Mouse (Mus musculus) heart, postnatal 36 days (tissue): Measurements from ENCODE around the gene Mob1a. TPM values are rescaled to one million over a fixed set of nuclear protein-coding genes. Genes with fewer than 3 reads are reported as not detected.
"Not testable (repeated sequence)": the region's sequence is repeated elsewhere in the genome, so short reads cannot be mapped to it uniquely, and the experiment has no call there.

Experiments
- DNase-seq, 2 experiments: peaks; one replicate each; pipeline ENCODE4 v3.0.0; 2021 to 2022
- intact Hi-C: fragments of 180-260 bp; cut with DNase I; formaldehyde crosslinking; loops from one replicate; pipeline ENCODE4 v1.15.1; 2025
- total RNA-seq, 2 experiments: library from RNA; stranded (reverse); gene quantifications; 2 replicates each; pipeline ENCODE4 v1.2.3; 2021

Mob1a gene
- total RNA-seq, 2 experiments from 2014 or later = 22.9 to 24.9 TPM

DNA sequence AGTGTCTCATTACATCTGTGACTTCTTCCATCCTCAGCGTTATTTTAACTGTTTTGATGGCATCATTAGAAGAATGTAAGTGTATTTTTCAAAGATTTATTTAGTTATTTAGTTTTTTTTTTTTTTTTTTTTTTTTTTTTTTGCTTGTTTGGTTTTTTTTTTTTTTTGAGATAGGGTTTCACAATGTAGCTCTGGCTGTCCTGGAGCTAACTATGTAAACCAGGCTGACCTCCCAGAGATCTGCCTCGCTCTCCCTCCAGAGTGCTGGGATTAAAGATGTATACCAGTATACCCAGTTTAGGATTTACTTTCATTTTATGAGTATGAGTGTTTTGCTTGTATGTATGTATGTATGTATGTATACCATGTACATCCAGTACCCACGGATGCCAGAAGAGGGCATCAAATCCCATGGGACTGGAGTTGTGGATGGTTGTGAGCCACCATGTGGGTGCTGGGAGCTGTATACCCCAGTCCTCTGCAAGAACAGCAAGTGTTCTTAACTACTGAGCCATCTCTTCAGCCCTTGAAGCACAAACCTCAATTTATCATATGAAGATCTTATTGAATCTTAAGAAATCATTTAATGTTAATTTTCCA lies 1.9 kb downstream of the Mob1a start:
- no peak for DNase-seq
- intact Hi-C loops = no loop called here

DNA sequence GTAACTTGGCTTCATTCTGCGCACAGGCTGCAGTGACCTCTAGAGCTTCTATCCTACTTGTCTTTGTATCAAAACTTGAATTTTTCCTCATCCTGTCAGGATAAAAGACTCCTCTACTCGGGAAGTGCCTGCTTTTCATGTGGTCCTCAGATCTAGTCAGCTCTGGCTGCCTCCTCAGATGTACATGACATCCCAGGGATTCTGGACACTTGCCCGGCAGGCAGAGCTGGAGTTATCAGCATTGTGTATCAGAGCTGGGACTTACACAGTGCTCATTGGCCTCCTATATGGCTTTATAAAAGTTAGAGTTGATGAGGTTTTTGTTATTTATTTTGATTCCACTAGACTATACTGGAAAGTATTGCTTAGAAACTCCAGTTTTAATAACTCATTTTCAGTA lies 15.6 kb downstream of the Mob1a start:
- DNase-seq = no peak
- intact Hi-C loops = no loop called here

DNA sequence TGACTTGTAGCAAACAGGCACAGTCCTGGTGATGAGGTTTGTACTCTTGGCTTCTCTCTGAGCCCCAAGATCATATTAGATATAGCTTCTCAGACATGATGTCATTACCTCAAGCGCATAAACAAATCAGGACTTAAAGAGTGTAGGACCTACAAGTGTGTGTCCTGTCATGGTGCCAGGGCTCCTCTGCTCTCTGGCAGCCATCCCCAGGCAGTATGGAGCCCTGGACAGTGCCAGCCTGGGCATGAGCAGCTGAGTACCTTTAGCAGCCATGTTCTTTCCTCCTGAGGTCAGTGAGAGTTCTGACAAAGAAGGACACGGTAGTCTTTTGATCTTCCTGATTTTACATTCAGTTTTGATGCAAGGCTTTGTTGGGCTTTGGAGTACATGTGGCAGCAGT lies 17.1 kb downstream of the Mob1a start:
- intact Hi-C loops = no loop called here
- no peak for DNase-seq

DNA sequence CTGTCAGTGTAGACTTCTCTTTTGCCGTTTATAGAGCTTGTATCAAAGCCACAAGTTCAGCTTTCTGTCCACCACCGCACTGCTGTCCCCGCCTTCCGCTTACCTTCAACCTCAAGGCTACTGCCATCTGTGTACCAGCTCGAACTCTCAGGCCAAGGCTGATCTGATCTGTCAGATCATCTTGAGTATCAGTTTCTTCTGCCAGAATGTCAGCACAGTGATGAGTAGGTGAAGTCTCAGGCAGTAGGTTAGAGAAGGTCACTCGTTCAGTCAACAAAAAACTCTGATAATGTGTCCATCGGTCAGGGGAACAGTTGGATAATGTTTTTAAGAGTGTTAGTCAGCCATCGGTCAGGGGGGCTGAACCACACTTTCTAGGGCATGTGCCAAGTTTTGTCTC lies 19.5 kb downstream of the Mob1a start:
- DNase-seq = not testable (repeated sequence)

DNA sequence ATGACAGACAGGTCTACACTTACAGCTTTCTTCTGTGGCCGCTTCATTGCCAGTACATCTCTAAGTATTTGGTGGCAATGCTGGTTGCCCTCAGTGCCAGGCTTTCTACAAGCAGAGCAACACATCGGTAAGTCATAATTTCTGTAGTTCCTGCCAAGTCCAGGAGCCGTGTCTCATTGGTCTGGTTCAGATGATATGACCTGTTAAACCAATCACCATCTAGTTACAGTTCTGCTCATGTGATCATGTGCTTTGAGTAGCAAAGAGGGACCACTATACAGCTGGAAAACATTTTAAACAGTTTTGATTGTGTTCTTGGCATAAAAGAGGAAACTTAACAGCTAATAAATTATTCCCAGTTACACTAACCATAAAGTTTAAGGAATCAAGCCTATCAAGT lies 22.1 kb downstream of the Mob1a start:
- no peak for DNase-seq
- intact Hi-C loops = no loop called here

More for the DNA sequence above, 19.5 kb downstream of the Mob1a start:
- intact Hi-C loops = not testable (repeated sequence)

DNA sequence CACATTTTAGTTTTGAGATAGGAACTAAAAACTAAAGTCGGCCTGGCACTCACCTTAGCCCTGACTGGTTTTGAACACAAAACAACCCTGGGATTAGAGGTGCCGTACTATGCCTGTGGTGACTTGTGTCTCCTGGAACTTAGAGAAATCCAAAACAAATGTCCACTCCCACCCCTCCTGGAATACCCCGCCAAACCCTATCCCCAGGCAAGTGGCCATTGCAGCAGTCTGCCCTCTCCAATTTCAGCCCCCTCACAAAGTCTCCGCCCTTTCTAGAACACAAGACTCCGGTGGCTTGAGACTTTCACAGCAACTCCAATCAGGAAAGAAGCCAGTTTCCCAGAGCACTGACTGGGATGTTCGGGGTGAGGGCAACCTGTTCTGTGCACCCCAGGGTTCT lies 23.1 kb downstream of the Mob1a start, which contains the start of gene Bola3:
TSS of gene Bola3 (plus strand) at position 275 of the 400 bp plus-strand sequence.
- no peak for DNase-seq
- intact Hi-C loops = no loop called here

DNA sequence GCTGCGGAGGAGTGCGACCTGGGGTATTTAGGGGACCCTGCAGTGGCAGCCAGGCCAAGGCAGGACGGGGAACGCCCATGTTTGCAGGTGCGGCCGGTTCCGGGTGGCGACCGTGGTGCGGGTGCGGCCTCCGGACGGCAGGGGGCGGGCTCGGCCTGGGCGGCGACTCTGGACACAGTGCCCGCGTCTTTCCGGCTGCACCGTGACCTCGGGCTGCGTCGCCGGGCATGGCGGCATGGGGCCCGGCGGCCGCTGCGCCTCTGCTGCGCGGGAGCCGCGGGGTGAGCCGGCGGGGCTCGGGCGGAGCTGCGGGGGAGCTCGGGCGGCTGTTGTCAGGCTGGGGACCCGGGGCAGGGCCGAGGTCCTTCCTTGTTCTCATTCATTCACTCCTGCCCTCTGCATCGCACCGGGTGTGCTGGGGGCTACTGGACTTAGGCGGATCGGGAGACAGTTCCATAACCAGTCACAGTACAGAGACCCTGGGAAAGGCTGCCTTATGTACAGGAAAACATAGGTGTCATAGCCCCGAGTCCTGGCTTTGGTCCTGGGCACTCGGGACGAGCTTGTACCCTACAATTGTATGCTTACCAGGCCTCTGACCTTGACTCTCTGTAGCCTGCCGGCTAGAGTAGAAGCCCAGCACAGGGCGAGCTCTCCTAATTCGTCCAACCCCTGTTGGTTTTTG lies 23.6 kb downstream of the Mob1a start:
- intact Hi-C loops = no loop called here
- peak; percentile 91 to 96 for DNase-seq

DNA sequence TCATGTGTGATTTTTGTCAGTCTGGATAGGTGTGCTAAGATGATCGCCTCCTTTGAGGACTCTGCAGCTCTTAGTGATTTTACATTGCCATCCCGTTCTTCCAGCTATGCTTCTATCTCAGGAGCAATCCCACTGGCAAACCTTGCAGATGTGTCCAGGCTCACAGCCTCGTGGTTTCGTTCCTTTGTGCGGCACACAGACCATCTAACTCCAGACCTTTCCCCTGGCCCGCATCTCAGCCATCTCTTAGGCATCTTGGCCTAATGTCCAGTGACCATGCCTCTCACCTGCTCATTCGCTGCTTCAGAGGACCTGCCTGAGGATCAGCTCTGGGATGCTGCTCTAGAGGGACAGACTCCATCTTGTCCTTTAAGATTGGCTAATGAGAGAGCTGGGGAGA lies 24.4 kb downstream of the Mob1a start:
- DNase-seq = no peak
- intact Hi-C loops = no loop called here

DNA sequence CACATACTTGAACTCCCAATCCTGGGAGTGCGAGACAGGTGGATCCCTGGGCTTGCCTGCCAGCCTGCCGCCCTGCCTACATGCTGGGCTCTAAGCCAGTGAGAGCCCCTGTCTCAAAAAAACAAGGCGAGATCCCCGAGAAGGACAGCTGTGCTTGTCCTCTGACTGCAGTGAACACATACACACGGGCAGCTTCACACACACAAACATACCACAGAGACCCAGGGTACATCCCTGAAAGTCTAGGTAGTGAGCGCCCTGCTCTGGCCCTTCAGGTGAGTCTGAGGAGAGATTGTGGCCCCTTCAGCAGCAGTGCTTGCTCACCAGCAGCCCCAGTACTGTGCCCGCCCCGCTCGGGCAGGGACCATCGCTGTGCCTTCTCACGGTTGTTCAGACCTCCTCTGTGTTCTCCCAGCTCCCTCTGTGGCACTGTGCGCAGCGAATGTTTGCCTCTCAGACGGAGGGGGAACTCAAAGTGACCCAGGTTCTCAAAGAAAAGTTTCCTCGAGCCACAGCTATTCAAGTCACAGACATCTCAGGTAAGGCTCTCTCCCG lies 25.1 kb downstream of the Mob1a start:
- intact Hi-C loops = no loop called here
- DNase-seq = no peak

DNA sequence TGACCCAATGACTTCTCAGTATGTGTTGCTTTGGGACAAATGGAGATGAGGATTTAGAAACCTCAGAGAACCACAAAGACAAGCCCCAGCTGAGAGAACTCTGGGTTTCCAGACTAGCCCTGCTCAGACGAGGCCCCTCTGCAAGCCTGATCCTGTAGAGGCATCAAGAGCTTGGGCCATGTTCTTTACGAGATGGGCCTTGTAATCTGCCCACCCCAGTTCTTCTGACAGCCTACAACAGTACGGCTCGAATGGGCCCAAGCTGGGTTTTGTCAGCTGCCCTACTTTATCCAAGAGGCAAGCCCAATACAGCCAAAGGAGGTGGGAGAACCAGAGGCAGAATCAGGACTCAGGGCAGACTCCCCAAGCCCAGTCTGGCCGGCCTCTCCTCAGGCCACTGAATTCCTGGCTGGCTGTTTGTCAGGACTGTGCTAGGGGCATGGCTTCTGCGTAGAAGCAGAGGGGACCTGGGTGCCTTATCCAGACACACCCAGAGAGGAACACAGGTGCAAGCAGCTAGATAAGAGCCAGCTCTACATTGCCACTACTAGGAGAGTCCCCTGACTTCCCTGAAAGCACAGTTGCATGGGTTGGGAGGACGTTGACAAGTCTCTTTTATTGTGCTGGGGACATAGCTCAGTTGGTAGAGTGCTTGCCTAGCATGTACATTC lies 25.8 kb downstream of the Mob1a start:
- no peak for DNase-seq
- intact Hi-C loops = no loop called here

DNA sequence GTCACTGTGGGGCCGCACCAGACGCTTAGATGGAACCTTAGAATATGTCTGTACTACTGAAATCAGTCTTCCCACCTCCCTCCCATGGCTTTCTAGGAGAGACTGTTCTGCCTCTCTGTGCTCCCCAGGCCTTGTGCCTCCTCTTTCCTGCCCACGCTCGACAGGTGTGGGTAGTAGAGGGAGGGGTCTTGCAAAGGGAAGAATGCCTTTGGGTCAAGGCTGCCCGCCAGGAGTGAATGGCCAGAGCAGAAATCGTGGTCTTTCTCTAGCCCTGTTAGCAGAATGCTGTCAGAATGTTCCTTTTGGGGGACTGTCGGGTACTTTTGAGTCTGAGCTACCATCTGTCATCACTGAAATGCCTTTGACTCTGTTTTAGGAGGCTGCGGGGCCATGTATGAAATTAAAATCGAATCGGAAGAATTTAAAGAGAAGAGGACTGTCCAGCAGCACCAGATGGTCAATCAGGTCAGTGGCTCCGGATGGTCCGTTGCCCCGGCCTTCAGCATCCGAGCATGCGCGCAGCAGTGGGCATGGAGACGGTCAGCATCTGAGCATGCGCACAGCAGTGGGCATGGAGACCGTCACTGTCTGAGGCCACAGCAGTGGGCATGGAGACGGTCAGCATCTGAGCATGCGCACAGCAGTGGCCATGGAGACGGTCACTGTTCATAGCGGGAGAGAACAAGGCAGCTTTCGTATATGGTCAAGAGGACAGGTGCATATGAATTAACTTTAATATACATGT lies 27.0 kb downstream of the Mob1a start:
- intact Hi-C loops = no loop called here
- DNase-seq = no peak

DNA sequence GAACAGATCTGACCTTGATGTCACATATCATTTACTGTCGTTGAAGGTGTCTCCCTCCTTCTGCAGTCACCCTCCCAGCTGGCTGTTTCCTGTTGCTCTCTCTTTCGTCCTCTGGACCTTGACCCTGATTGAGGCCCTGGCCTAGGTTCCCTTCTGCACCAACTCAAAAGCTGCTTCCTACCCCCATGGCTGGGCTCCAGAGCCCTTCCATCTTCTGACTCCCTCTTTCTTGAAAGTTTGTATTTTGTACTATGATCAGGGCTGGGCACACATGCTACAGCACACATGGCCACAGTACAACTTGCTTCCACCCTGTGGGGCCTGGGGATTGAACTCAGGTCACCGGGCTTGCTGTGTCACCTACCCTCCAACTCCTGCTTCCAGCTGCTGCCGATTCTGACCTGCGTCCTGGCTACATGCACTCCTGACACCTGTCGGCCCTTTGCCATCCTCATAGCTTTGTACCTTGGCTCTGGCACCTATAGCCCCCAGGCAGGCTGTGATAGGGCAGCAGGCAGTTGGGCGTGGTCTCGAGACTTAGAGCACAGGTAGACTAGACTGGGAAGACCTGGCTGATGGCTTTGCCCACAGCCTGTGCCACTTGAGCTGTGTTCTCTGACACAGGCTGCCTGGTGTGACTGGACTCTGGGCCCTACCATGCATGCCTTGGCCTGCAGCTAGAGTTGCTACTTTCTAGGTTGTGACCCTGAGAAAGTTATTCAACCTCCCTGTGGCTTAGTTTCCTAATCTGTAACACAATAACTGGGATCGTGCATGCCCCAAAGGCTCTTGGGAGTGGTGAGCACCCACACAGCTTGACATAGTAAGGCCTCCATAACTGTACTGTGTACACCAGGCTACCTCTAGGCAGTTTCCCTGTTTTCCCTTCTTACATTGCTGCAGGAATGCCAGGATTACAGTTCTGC lies 29.3 kb downstream of the Mob1a start:
- intact Hi-C loops = loop anchor here (2.0 to 5.0 kb wide), 3 partner anchors 212 to 317 kb away; no protein-coding TSS in a partner anchor
- DNase-seq = no peak

DNA sequence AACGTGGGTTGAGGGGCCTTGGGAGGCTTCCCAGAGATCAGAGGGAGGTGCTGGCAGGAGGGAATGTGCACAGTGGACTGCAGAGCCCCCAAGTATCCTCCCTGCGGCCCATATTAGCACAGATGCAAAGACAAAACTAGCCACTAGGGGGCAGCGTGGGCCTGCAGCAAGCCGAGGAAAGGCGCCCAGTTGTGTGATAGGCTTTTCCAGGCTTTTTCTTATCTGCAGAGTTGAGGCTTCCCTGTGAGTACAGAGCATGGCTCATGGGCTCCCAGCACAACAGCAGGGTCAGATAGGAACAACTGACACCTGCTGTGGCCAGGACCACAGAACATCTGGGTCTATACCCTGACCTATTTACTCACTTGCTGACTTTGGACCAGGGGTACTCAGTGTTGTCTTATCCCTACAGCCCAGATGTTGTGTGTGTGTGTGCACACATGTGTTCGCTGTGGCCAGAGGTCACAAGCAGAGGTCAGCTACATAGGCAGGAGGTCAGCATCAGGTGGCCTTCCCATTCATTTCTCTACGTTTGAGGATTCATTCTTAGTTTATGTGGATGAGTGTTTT lies 30.8 kb downstream of the Mob1a start:
- intact Hi-C loops = loop anchor here (1.0 to 5.0 kb wide), 4 partner anchors 102 to 316 kb away; partner anchors contain the start of gene Tet3
- DNase-seq = peak; percentile 87 to 91

DNA sequence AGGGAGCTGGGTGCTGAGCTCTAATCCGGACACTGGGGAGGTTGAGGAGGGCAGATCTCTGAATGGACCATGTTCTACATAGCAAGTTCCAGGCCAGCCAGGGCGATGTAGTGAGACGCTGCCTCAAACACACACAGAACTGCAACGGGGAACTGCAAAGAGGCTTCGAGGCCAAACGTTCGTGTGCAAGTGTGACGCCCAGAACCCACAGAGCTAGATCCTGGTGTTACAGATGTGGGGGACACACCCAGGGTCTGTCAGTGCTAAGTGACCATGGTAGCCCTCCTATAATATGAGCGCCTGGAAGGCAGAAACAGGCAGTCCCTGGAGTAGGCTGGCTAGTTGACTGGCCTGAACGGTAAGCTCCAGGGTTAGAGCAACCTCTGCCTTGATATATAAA lies 31.6 kb downstream of the Mob1a start:
- intact Hi-C loops = loop anchor here (2.0 to 5.0 kb wide), 3 partner anchors 101 to 315 kb away; partner anchors contain the start of gene Tet3
- DNase-seq = no peak

DNA sequence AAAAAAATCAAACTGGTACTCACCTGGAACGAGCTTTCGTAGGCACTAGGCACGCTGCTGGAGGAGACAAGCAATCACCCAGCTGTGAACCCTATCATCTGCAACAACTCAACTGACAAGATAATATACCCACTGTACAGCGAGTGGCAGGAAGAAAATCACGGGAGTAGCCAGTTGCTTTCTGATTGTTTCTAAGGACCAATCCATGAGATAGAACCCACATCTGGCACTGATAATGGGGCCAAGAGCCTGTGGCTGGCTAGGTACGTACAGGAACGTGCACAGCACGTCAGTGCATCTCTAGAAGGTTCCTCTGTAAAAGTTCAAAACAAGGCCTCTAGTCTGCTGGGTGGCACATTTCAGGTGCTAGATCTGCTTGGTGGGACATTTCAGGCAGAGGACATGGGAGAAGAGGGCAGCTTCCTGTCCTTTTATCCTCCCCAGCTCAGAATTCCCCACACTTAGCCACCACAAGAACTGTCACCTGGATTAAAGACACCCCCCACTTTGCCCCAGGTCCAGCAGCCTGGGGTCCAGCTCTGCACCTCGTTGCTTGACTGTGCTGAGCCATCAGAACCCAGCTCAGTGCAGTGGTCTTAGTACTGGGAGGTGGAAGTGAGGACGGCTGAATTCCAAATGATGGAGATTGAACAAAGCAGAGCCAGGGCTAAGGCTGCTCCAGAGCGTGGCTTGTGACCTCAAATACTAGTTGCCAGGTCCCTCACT lies 35.9 kb downstream of the Mob1a start:
- DNase-seq = no peak
- intact Hi-C loops = no loop called here

DNA sequence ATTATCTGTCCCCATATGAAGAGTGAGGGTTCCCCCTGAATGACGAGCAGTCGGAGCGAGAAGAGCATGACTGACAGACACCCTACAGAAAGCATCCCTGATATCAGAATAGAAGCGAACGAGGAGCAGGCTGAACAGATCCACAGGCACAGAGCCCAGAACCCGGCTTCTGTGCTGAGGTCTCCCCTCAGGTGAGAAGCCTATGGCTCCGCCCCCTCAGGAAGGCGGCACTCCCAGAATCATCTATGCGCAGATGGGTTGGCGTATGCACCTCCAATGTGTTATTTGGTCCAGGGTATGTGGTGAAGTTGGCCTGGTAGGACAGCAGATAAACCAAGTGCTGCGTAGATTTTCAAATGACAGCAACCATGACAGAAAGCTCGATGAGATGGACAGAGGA lies 37.3 kb downstream of the Mob1a start:
- intact Hi-C loops = no loop called here
- DNase-seq = no peak

DNA sequence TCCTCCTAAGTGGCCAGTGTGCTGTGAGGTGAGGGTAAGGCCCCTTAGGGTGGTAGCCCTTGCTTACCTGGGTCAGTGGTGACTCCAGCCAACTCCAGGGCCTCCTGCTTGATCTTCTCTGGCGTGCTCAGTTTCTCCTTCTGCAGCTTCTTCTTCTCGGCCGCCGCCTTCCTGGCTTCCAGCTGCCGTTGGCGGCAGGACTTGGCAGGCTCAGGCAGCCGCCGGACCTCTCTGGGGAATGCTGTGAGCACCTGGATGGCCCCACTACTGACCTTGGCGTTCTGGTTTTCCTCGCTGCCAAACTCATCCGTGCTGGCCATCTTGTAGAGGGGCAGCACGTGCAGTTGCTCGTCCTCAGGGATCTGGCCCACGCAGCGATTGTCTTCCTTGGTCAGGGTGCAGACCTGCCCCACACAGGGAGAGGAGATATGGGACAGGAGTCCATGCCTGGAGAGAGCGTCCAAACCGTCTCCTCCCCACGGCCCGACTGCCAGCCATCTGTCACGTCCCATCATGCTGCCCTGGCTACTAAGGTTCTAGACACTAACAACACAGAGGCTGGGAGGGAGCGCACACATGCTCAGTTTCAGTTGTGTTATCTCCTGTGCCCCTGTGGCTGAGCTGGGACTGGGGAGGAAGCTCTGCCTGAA lies 44.6 kb downstream of the Mob1a start:
- no peak for DNase-seq
- intact Hi-C loops = loop anchor here (5.0 kb wide), 1 partner anchor 87 kb away; the partner anchor contains the start of gene Tet3

DNA sequence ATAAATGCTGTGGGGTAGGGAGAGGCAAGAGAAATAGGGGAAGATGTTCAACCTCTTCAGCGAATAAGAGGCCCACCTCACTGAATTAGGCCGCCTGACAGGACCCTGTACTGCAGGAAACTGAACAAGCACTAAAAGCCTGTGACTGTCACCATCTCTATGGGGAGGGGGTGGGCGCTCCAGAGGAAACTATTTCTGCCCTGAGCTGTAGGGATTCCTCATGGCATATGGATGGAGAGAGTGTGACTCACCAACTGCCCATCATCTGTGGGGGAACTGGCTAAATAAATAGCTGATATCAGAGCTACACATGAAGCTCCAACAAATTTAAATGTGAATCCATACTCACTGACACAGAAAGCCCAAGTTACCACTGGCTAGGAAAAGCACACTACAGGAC lies 45.5 kb downstream of the Mob1a start:
- no peak for DNase-seq
- intact Hi-C loops = loop anchor here (5.0 kb wide), 1 partner anchor 86 kb away; the partner anchor contains the start of gene Tet3
